Mouse (Mus musculus) neural tube, embryonic 14.5 days (tissue): ENCODE measurements around the gene Gca. TPM values are rescaled to one million over a fixed set of nuclear protein-coding genes. Genes with fewer than 3 reads are reported as not detected.
"Not testable (repeated sequence)": the region's sequence is repeated elsewhere in the genome, so short reads cannot be mapped to it uniquely, and the experiment has no call there.

ENCODE experiments used
- ATAC-seq: fragments of 200-750 bp; cut with Nextera tagmentation; 2 replicates; pipeline ENCODE4 v1.8.0; 2017; ENCODE audit warnings: low read depth, mild to moderate bottlenecking, moderate TSS enrichment, moderate library complexity
- H3K27ac ChIP-seq: fragments of 300-500 bp; sonication (generic); 2 replicates; pipeline ENCODE4 v1.5.1; 2014; ENCODE audit warnings: low read depth, mild to moderate bottlenecking, control low read depth, low read length, moderate library complexity, mixed read lengths
- H3K27me3 ChIP-seq: fragments of 300-500 bp; sonication (generic); 2 replicates; pipeline ENCODE4 v1.6.1; 2014; ENCODE audit warnings: low read length; ENCODE audit not compliant: control insufficient read depth, insufficient read depth
- H3K36me3 ChIP-seq: fragments of 300-500 bp; sonication (generic); 2 replicates; pipeline ENCODE4 v1.6.1; 2014; ENCODE audit warnings: low read length, mixed read lengths; ENCODE audit not compliant: control insufficient read depth, insufficient read depth
- H3K4me1 ChIP-seq: fragments of 300-500 bp; sonication (generic); 2 replicates; pipeline ENCODE4 v1.6.1; 2014; ENCODE audit warnings: low read length; ENCODE audit not compliant: control insufficient read depth, insufficient read depth
- H3K4me2 ChIP-seq: fragments of 300-500 bp; sonication (generic); 2 replicates; pipeline ENCODE4 v1.6.1; 2014; ENCODE audit warnings: mild to moderate bottlenecking, low read depth, low read length, control low read depth
- H3K4me3 ChIP-seq: fragments of 300-500 bp; sonication (generic); 2 replicates; pipeline ENCODE4 v1.5.1; 2014; ENCODE audit warnings: low read depth, low read length, control low read depth, mixed read lengths
- H3K9ac ChIP-seq: fragments of 300-500 bp; sonication (generic); replicated peaks from 2 replicates; pipeline ENCODE4 v1.6.1; 2014; ENCODE audit warnings: low read depth, mild to moderate bottlenecking, control low read depth, low read length, mixed read lengths
- H3K9me3 ChIP-seq: fragments of 300-500 bp; sonication (generic); 2 replicates; pipeline ENCODE4 v1.6.1; 2016; ENCODE audit warnings: low read length; ENCODE audit not compliant: control insufficient read depth
- WGBS: fragments of 180-500 bp; shearing (Covaris S2); extraction: QIAGEN DNeasy Blood & Tissue Kit; methylation state at CpG from one replicate; pipeline ENCODE4 v1.1.7; 2014; 5-methylcytosine and 5-hydroxymethylcytosine counted together
- polyA plus RNA-seq: library from polyadenylated mRNA; unstranded; fragments of >200 nt; fragmentation: Nextera tagmentation; extraction: Ambion mirVana; gene quantifications from 2 replicates; pipeline ENCODE4 v1.2.1, GENCODE M21; 2014

Gca gene
- polyA plus RNA-seq, 1 experiment from 2014 or later, result 3.5 TPM

GRCm38 (mm10) chr2:62685934-62686333 lies 21.8 kb downstream of the Gca start:
- Histone ChIP-seq H3K4me2 (no peak overlapping the region), H3K9ac (no peak overlapping the region), H3K27ac (no peak overlapping the region), H3K9me3 (no peaks in the 10 kb centered on the region), H3K4me1 (no peaks in the 10 kb centered on the region), H3K27me3 (no peaks in the 10 kb centered on the region), H3K36me3 (no peaks in the 10 kb centered on the region), H3K4me3 (no peak overlapping the region)
- ATAC-seq, result no peak
- WGBS, result 90% methylated on average over 6 of the region's 6 CpGs

GRCm38 (mm10) chr2:62706313-62706712 lies 42.2 kb downstream of the Gca start:
- Histone ChIP-seq H3K4me3 (no peak overlapping the region), H3K9ac (no peak overlapping the region), H3K4me1 (no peaks in the 10 kb centered on the region), H3K27ac (no peak overlapping the region), H3K27me3 (no peaks in the 10 kb centered on the region), H3K9me3 (no peaks in the 10 kb centered on the region), H3K4me2 (no peak overlapping the region), H3K36me3 (no peaks in the 10 kb centered on the region)
- ATAC-seq, result no peak
- WGBS, result 89% methylated on average over 3 of the region's 3 CpGs

DNA sequence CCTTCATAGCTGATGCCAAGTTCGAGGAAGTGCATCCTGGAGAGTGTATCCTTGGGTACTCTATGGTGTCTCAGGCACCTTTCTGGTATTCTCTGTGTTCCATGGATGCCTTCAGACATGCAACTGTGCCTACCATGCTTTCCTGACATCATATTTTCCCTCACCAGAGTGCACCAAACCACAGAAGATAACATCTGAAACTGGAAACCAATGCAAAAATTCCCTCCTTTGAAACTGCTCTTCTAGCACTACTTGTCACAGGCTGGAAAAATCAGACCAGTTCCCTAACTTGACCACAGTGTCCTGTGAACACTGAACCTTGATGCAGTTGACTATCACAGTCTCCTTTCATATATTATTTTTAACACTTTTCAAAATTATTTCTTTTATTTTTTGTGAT lies 45.5 kb downstream of the Gca start:
- no peak overlapping the region for H3K4me2 ChIP-seq
- no peaks in the 10 kb centered on the region for H3K4me1 ChIP-seq
- 77% methylated on average over 1 of the region's 1 CpGs for WGBS
- H3K27ac ChIP-seq, result no peak overlapping the region
- no peak overlapping the region for H3K9ac ChIP-seq
- ATAC-seq, result no peak
- H3K4me3 ChIP-seq, result no peak overlapping the region
- H3K9me3 ChIP-seq, result no peaks in the 10 kb centered on the region
- H3K36me3 ChIP-seq, result no peaks in the 10 kb centered on the region
- no peaks in the 10 kb centered on the region for H3K27me3 ChIP-seq

DNA sequence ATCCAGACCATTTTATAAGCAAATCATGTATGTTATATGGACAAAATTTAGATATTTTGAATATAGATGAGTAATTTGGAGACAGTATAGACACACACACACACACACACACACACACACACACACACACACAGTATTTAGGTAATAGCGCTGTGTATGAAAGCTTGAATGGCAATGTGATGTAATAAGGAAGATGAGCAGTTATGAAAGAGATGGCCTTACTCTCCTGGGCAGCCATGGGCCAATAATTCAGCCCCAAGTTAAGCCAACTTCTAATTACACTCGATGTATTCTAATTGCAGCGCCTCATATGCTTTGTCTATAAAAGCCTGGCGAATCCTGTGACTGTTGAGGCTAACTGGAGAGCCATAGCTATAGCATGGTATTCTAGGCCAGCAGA lies 50.3 kb downstream of the Gca start:
- 92% methylated on average over 4 of the region's 4 CpGs for WGBS
- ATAC-seq, H3K27ac ChIP-seq, H3K9me3 ChIP-seq, H3K9ac ChIP-seq, H3K4me1 ChIP-seq, H3K27me3 ChIP-seq, H3K4me2 ChIP-seq, H3K36me3 ChIP-seq, H3K4me3 ChIP-seq: not testable (repeated sequence)

DNA sequence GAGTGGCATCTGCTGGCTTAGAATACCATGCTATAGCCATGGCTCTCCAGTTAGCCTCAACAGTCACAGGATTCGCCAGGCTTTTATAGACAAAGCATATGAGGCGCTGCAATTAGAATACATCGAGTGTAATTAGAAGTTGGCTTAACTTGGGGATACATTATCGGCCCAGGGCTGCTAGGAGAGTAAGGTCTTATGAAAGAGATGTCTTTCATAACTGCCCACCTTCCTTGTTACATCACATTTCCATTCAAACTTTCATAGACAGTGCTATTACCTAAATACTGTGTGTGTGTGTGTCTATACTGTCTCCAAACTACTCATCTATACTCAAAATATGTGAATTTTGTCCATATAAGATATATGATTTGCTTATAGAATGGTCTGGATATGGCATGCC lies 51.2 kb downstream of the Gca start:
- no peak for ATAC-seq
- 90% methylated on average over 4 of the region's 4 CpGs for WGBS

DNA sequence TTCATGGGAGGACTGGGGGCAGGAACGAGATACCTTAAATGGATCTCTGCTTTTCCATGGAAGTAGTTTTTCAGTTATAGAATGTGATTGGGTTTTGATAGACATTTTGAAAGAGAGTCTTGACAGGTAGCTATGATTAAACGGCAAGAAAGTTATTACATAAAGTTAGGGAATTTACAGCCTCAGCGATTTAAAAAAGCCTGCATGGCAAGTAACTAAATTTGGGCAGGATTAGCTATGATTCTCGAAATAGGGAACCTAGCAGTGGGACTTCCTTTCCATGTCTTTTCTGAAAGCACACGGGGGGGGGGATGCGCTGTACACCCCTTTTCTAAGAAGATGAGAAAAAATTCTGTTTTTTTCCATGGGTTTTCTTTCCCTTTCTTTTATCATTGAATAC lies 53.2 kb downstream of the Gca start:
- Histone ChIP-seq H3K9ac (no peak overlapping the region), H3K27ac (no peak overlapping the region), H3K4me3 (no peak overlapping the region), H3K4me1 (no peaks in the 10 kb centered on the region), H3K27me3 (no peaks in the 10 kb centered on the region), H3K9me3 (no peaks in the 10 kb centered on the region), H3K36me3 (no peaks in the 10 kb centered on the region), H3K4me2 (no peak overlapping the region)
- no peak for ATAC-seq
- WGBS, result 91% methylated on average over 6 of the region's 6 CpGs

More for the DNA sequence above, 51.2 kb downstream of the Gca start:
- Histone ChIP-seq H3K4me1 (no peaks in the 10 kb centered on the region), H3K27me3 (no peaks in the 10 kb centered on the region), H3K9me3 (no peaks in the 10 kb centered on the region), H3K4me2 (no peak overlapping the region), H3K4me3 (no peak overlapping the region), H3K27ac (no peak overlapping the region), H3K9ac (no peak overlapping the region), H3K36me3 (no peaks in the 10 kb centered on the region)

- no peak overlapping the region for H3K4me2 ChIP-seq
- no peaks in the 10 kb centered on the region for H3K27me3 ChIP-seq
- H3K36me3 ChIP-seq, result no peaks in the 10 kb centered on the region
- no peak overlapping the region for H3K9ac ChIP-seq
- no peak overlapping the region for H3K27ac ChIP-seq
- no peak overlapping the region for H3K4me3 ChIP-seq
- no peaks in the 10 kb centered on the region for H3K9me3 ChIP-seq
- WGBS, result 49% methylated on average over 1 of the region's 1 CpGs
- H3K4me1 ChIP-seq, result no peaks in the 10 kb centered on the region
- no peak for ATAC-seq
These were observed 54.3 kb downstream of the Gca start for GRCm38 (mm10) chr2:62718411-62718810.

DNA sequence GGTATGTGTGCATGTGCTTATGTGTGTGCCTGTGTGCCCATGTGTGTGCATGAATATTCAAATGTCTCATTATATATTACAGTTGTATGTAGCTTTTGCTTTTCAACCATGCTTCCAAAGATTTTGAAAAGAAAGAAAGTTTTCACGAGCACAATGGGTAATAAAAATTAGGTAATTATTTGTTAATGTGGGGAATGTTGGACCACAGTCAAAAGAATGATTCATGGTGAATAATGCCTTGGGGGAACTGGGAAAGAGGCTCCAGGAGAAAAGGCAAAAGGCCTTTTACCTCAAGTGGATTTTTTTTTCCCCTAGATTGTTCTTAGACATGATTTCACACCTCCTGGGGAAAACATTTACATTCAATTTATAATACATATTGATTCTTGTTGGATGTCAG lies 61.9 kb downstream of the Gca start:
- Histone ChIP-seq H3K27ac (no peak overlapping the region), H3K27me3 (no peaks in the 10 kb centered on the region), H3K4me2 (no peak overlapping the region), H3K9ac (no peak overlapping the region), H3K36me3 (no peaks in the 10 kb centered on the region), H3K4me1 (no peaks in the 10 kb centered on the region), H3K9me3 (no peaks in the 10 kb centered on the region), H3K4me3 (no peak overlapping the region)
- 53% methylated on average over 1 of the region's 1 CpGs for WGBS
- ATAC-seq, result no peak

GRCm38 (mm10) chr2:62727732-62728131 lies 63.6 kb downstream of the Gca start:
- 89% methylated on average over 2 of the region's 2 CpGs for WGBS
- no peak overlapping the region for H3K4me2 ChIP-seq
- no peak for ATAC-seq
- no peak overlapping the region for H3K4me3 ChIP-seq
- no peak overlapping the region for H3K27ac ChIP-seq
- H3K36me3 ChIP-seq, result no peaks in the 10 kb centered on the region
- no peak overlapping the region for H3K9ac ChIP-seq
- H3K27me3 ChIP-seq, result no peaks in the 10 kb centered on the region
- H3K9me3 ChIP-seq, result no peaks in the 10 kb centered on the region
- H3K4me1 ChIP-seq, result no peaks in the 10 kb centered on the region

- Histone ChIP-seq H3K9ac (no peak overlapping the region), H3K27ac (no peak overlapping the region), H3K4me2 (no peak overlapping the region), H3K27me3 (no peaks in the 10 kb centered on the region), H3K9me3 (no peaks in the 10 kb centered on the region), H3K36me3 (no peaks in the 10 kb centered on the region), H3K4me1 (no peaks in the 10 kb centered on the region), H3K4me3 (no peak overlapping the region)
- 67% methylated on average over 1 of the region's 1 CpGs for WGBS
- ATAC-seq, result no peak
These were observed 66.6 kb downstream of the Gca start for GRCm38 (mm10) chr2:62730671-62731070.
